Mouse (Mus musculus) lung, postnatal 0 days (tissue): ENCODE data around the gene Trim67. TPM values are rescaled to one million over a fixed set of nuclear protein-coding genes. Genes with fewer than 3 reads are reported as not detected.

ENCODE experiments used
- ATAC-seq: fragments of 200-750 bp; cut with Nextera tagmentation; 2 replicates; pipeline ENCODE4 v1.8.0; 2017; ENCODE audit warnings: moderate library complexity
- DNase-seq: peaks from one replicate; pipeline ENCODE4 v3.0.0-alpha.2; 2016; ENCODE audit warnings: low spot score
- H3K27ac ChIP-seq: fragments of 300-500 bp; sonication (generic); 2 replicates; pipeline ENCODE4 v1.5.1; 2014; ENCODE audit warnings: antibody characterized with exemption, mild to moderate bottlenecking, low read length, mixed read lengths
- H3K27me3 ChIP-seq: fragments of 300-500 bp; sonication (generic); replicated peaks from 2 replicates; pipeline ENCODE4 v1.6.1; 2014; ENCODE audit warnings: low read length, mixed read lengths; ENCODE audit not compliant: insufficient read depth
- H3K36me3 ChIP-seq: fragments of 300-500 bp; sonication (generic); 2 replicates; pipeline ENCODE4 v1.6.1; 2014; ENCODE audit warnings: low read length, mixed read lengths; ENCODE audit not compliant: insufficient read depth
- H3K4me1 ChIP-seq: fragments of 300-500 bp; sonication (generic); 2 replicates; pipeline ENCODE4 v1.6.1; 2014; ENCODE audit warnings: antibody characterized with exemption, low read depth, low read length, mixed read lengths; ENCODE audit not compliant: insufficient read depth
- H3K4me2 ChIP-seq: fragments of 300-500 bp; sonication (generic); replicated peaks from 2 replicates; pipeline ENCODE4 v1.6.1; 2014; ENCODE audit warnings: low read depth, mild to moderate bottlenecking, low read length, moderate library complexity, mixed read lengths
- H3K4me3 ChIP-seq: fragments of 300-500 bp; sonication (generic); 2 replicates; pipeline ENCODE4 v1.5.1; 2014; ENCODE audit warnings: low read depth, low read length
- H3K9ac ChIP-seq: fragments of 300-500 bp; sonication (generic); replicated peaks from 2 replicates; pipeline ENCODE4 v1.6.1; 2014; ENCODE audit warnings: low read depth, mild to moderate bottlenecking
- H3K9me3 ChIP-seq: fragments of 300-500 bp; sonication (generic); 2 replicates; pipeline ENCODE4 v1.6.1; 2016; ENCODE audit warnings: low read length, mixed read lengths
- CTCF ChIP-seq: IDR thresholded peaks from 2 replicates; pipeline ENCODE4 v1.5.1; 2016; ENCODE audit warnings: antibody characterized with exemption, mild to moderate bottlenecking
- EP300 ChIP-seq: IDR thresholded peaks from 2 replicates; pipeline ENCODE4 v1.6.1; 2016; ENCODE audit warnings: antibody characterized with exemption, mild to moderate bottlenecking, control low read depth
- WGBS: fragments of 180-500 bp; shearing (Covaris S2); extraction: QIAGEN DNeasy Blood & Tissue Kit; methylation state at CpG from one replicate; pipeline ENCODE4 v1.1.7; 2014; 5-methylcytosine and 5-hydroxymethylcytosine counted together
- polyA plus RNA-seq: library from polyadenylated mRNA; unstranded; fragments of >200 nt; fragmentation: Nextera tagmentation; extraction: Ambion mirVana; gene quantifications from 2 replicates; pipeline ENCODE4 v1.2.1, GENCODE M21; 2015

The Trim67 gene
- polyA plus RNA-seq, 1 experiment from 2014 or later, result 1.5 TPM

- no peak overlapping the region for H3K4me2 ChIP-seq
- no peaks in the 10 kb centered on the region for H3K27me3 ChIP-seq
- H3K36me3 ChIP-seq, result peaks cover 5% of the 10 kb centered on the region; the same call in 1 of the 2 replicates
- no peak overlapping the region for H3K4me3 ChIP-seq
- no peak for TF ChIP-seq CTCF
- no peak for TF ChIP-seq EP300
- no peaks in the 10 kb centered on the region for H3K9me3 ChIP-seq
- 95% methylated on average over 3 of the region's 3 CpGs for WGBS
- no peak overlapping the region for H3K27ac ChIP-seq
- DNase-seq (no peak), ATAC-seq (no peak)
- H3K9ac ChIP-seq, result no peak overlapping the region
- H3K4me1 ChIP-seq, result no peaks in the 10 kb centered on the region; the same call in 1 of the 2 replicates
Observed at GRCm38 (mm10) chr8:124860188-124860587, 67.3 kb downstream of the Trim67 start.

GRCm38 (mm10) chr8:124862321-124863162 lies 69.7 kb downstream of the Trim67 start, which contains the start of the genes Gnpat and 2810004N23Rik:
Gnpat (plus strand) TSS chr8:124863033.
2810004N23Rik (minus strand) TSS chr8:124863120.
- DNase-seq (peak; percentile 93), ATAC-seq (peak; percentile 96)
- peak within 1 kb of the TSS; percentile 96 for H3K9ac ChIP-seq
- H3K4me1 ChIP-seq, result peaks cover 3% of the 10 kb centered on the region; the same call in 1 of the 2 replicates
- no peaks in the 10 kb centered on the region for H3K9me3 ChIP-seq
- no peak for TF ChIP-seq CTCF
- no peak for TF ChIP-seq EP300
- H3K27ac ChIP-seq, result peak within 1 kb of the TSS; percentile 95
- no peaks in the 10 kb centered on the region for H3K27me3 ChIP-seq
- WGBS, result 1% methylated on average over 46 of the region's 55 CpGs
- H3K4me2 ChIP-seq, result peak within 1 kb of the TSS; percentile 76
- H3K36me3 ChIP-seq, result peaks cover 5% of the 10 kb centered on the region; the same call in 1 of the 2 replicates
- H3K4me3 ChIP-seq, result peak within 1 kb of the TSS; percentile 93

- WGBS, result 2% methylated on average over 31 of the region's 33 CpGs
- H3K4me1 ChIP-seq, result peaks cover 3% of the 10 kb centered on the region; the same call in 1 of the 2 replicates
- peak; percentile 29; the same call in 1 of the 2 replicates for TF ChIP-seq CTCF
- no peak for TF ChIP-seq EP300
- H3K9me3 ChIP-seq, result no peaks in the 10 kb centered on the region
- H3K4me2 ChIP-seq, result peak overlapping the region; percentile 76
- H3K4me3 ChIP-seq, result peak overlapping the region; percentile 93
- H3K27me3 ChIP-seq, result no peaks in the 10 kb centered on the region
- peak overlapping the region; percentile 96 for H3K9ac ChIP-seq
- H3K36me3 ChIP-seq, result peaks cover 5% of the 10 kb centered on the region; the same call in 1 of the 2 replicates
- DNase-seq (peak; percentile 42), ATAC-seq (no peak)
- H3K27ac ChIP-seq, result peak overlapping the region; percentile 95
Observed at GRCm38 (mm10) chr8:124863163-124863677, 70.3 kb downstream of the Trim67 start.

- peak overlapping the region; percentile 95 for H3K27ac ChIP-seq
- WGBS, result 3% methylated on average over 8 of the region's 8 CpGs
- peak overlapping the region; percentile 76 for H3K4me2 ChIP-seq
- peaks cover 5% of the 10 kb centered on the region; the same call in 1 of the 2 replicates for H3K36me3 ChIP-seq
- no peaks in the 10 kb centered on the region for H3K27me3 ChIP-seq
- DNase-seq (no peak), ATAC-seq (no peak)
- H3K9me3 ChIP-seq, result no peaks in the 10 kb centered on the region
- TF ChIP-seq CTCF (peak; percentile 3; the same call in 1 of the 2 replicates), EP300 (no peak)
- peak overlapping the region; percentile 93 for H3K4me3 ChIP-seq
- H3K9ac ChIP-seq, result peak overlapping the region; percentile 96
- peaks cover 3% of the 10 kb centered on the region; the same call in 1 of the 2 replicates for H3K4me1 ChIP-seq
Observed at GRCm38 (mm10) chr8:124863729-124864128, 70.8 kb downstream of the Trim67 start.

- 45% methylated on average over 3 of the region's 3 CpGs for WGBS
- H3K4me1 ChIP-seq, result peaks cover 3% of the 10 kb centered on the region; the same call in 1 of the 2 replicates
- H3K4me3 ChIP-seq, result no peak overlapping the region
- peak; percentile 42 for TF ChIP-seq EP300
- no peak for TF ChIP-seq CTCF
- 0 out of 2 replicates have a peak overlapping the region, but pooled peaks have one; percentile 21 for H3K27ac ChIP-seq
- ATAC-seq (no peak), DNase-seq (peak; percentile 28)
- H3K36me3 ChIP-seq, result no peaks in the 10 kb centered on the region
- H3K27me3 ChIP-seq, result no peaks in the 10 kb centered on the region
- no peak overlapping the region for H3K9ac ChIP-seq
- no peak overlapping the region for H3K4me2 ChIP-seq
- no peaks in the 10 kb centered on the region for H3K9me3 ChIP-seq
Observed at GRCm38 (mm10) chr8:124866669-124867068, 73.8 kb downstream of the Trim67 start.

GRCm38 (mm10) chr8:124867126-124867525 lies 74.2 kb downstream of the Trim67 start:
- Histone ChIP-seq H3K9ac (no peak overlapping the region), H3K4me1 (peaks cover 3% of the 10 kb centered on the region; the same call in 1 of the 2 replicates), H3K4me3 (no peak overlapping the region), H3K27me3 (no peaks in the 10 kb centered on the region), H3K9me3 (no peaks in the 10 kb centered on the region), H3K4me2 (no peak overlapping the region), H3K27ac (no peak overlapping the region), H3K36me3 (0 out of 2 replicates have a peak, but pooled peaks cover 4% of the 10 kb centered on the region)
- DNase-seq (no peak), ATAC-seq (no peak)
- TF ChIP-seq CTCF (no peak), EP300 (no peak)
- WGBS, result 49% methylated on average over 2 of the region's 2 CpGs
